Mouse (Mus musculus): Measurements from ENCODE around the gene Ahsg. TPM values are rescaled to one million over a fixed set of nuclear protein-coding genes. Genes with fewer than 3 reads are reported as not detected.

The Ahsg gene
- polyA plus RNA-seq, 1 experiment from 2014 or later: 4.6 TPM

DNA sequence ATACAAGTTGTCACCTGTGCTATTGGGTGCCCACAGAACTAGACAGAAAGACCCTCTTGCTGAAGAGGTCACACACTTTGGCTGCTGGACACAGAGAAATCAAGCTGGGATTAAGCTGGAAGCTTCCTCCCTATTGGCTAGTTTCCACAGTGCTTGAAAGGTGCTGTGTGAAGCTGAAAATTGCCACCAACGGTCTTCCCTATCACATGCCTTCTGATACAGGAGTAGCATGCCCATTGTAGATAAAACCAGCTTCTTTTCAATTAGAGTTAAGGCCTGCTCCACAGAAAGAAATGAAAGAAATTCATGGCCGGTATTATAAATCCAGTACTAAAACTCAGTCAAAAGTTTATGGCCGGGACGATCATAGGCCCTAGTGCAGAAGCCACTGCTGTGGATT, 38.4 kb upstream of the Ahsg start:
- H3K4me1 ChIP-seq (ENCODE audit: control insufficient read depth in 2 of 2, insufficient read depth in 2 of 2, low read length in 2 of 2): peaks cover 2 to 4% of the 10 kb centered on the region in 2 experiments; a peak in 2 of 4 replicates
- H3K27ac ChIP-seq (replicated peaks in 1 of 2; ENCODE audit: control insufficient read depth in 1 of 2, insufficient read depth in 1 of 2, low read depth in 2 of 2, low read length in 2 of 2): no peak overlapping the region
- H3K9me3 ChIP-seq (ENCODE audit: control insufficient read depth, low read length): no peaks in the 10 kb centered on the region
- no peaks in the 10 kb centered on the region for H3K27me3 ChIP-seq (ENCODE audit: control insufficient read depth, insufficient read depth, low read length)
- no peak overlapping the region for H3K4me2 ChIP-seq (ENCODE audit: low read length)
- ATAC-seq (ENCODE audit: insufficient number of reproducible peaks, insufficient read depth, low FRiP score, low read depth): no peak
- WGBS: 88% methylated on average over 4 of the region's 4 CpGs
- no peak overlapping the region for H3K4me3 ChIP-seq (ENCODE audit: control insufficient read depth in 1 of 2, insufficient read depth in 1 of 2, low read depth in 1 of 2, low read length in 2 of 2)
- H3K9ac ChIP-seq (ENCODE audit: low read length): no peak overlapping the region
- H3K36me3 ChIP-seq (ENCODE audit: control insufficient read depth, insufficient read depth, low read length): no peaks in the 10 kb centered on the region; the same call in none of the 2 replicates

DNA sequence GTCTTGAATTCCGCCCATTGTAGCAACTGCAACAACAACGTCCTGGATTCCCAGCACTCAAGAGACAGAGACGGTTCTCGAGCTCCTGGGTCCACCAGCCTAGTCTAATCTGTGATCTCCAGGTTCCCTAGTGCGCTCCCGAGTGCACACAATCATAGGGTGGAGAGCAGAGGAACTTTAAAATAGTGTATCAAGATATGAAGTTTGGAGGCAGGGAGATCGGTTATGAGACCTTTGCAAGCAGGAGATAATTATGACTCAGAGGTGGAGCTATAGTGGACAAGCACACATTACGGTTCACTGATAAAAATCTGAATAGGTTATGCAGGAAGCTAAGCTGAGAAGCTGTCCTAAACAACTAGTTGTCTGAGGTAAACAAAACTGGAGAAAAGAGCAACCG, 34.3 kb upstream of the Ahsg start:
- H3K36me3 ChIP-seq (ENCODE audit: control insufficient read depth, insufficient read depth, low read length): peaks cover 6% of the 10 kb centered on the region
- peak overlapping the region; percentile 93 for H3K4me2 ChIP-seq (ENCODE audit: low read length)
- no peaks in the 10 kb centered on the region for H3K27me3 ChIP-seq (ENCODE audit: control insufficient read depth, insufficient read depth, low read length)
- H3K27ac ChIP-seq (replicated peaks in 1 of 2; ENCODE audit: control insufficient read depth in 1 of 2, insufficient read depth in 1 of 2, low read depth in 2 of 2, low read length in 2 of 2): peak overlapping the region; percentile 86 to 90; a peak in 3 of 4 replicates
- WGBS: 7% methylated on average over 9 of the region's 9 CpGs
- H3K9me3 ChIP-seq (ENCODE audit: control insufficient read depth, low read length): no peaks in the 10 kb centered on the region
- H3K4me3 ChIP-seq (ENCODE audit: control insufficient read depth in 1 of 2, insufficient read depth in 1 of 2, low read depth in 1 of 2, low read length in 2 of 2): peak overlapping the region; percentile 93 to 100
- peaks cover 6 to 12% of the 10 kb centered on the region in 2 experiments for H3K4me1 ChIP-seq (ENCODE audit: control insufficient read depth in 2 of 2, insufficient read depth in 2 of 2, low read length in 2 of 2)
- peak overlapping the region; percentile 83 for H3K9ac ChIP-seq (ENCODE audit: low read length)
- no peak for ATAC-seq (ENCODE audit: insufficient number of reproducible peaks, insufficient read depth, low FRiP score, low read depth)

DNA sequence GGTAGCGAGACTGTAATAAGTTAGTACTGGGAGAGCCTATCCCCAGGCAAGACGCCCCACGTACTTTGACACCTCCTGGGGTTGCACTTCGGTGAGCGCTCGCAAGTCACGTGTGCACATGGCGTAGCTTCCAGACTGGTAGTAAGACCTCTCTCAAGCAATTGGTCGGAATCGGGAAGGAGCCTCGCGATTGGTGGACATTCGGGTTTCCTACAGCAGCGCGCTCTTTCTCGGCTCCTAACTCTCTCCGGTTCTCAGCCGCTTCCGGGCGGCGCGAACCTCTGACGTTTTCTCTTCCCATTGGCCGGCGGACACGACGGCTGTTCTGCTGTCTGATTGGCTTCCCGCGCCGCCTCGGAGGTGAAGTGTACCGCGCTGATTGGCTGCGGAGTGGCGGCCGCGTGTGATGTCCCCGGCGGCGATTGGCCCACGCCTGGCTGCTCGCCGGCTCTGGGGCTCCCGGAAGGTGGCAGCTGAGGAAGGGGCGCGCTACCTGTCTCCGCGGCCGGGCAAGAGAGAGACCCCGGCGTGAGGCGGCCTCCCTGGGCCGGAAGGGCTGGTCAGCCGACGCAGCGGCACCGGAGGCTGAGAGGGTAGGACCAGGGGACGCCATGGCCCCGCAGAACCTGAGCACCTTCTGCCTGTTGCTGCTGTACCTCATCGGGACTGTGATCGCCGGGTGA, 33.5 kb upstream of the Ahsg start, which contains the start of the genes Tbccd1 and Dnajb11:
Gene Tbccd1 (minus strand): TSS at position 239 of the 683 bp plus-strand sequence.
Gene Dnajb11 (plus strand): TSS at position 415 of the 683 bp plus-strand sequence.
- Histone ChIP-seq H3K27ac (replicated peaks in 1 of 2; ENCODE audit: control insufficient read depth in 1 of 2, insufficient read depth in 1 of 2, low read depth in 2 of 2, low read length in 2 of 2) (peak within 1 kb of the TSS; percentile 86 to 90), H3K4me3 (ENCODE audit: control insufficient read depth in 1 of 2, insufficient read depth in 1 of 2, low read depth in 1 of 2, low read length in 2 of 2) (peak within 1 kb of the TSS; percentile 95 to 100), H3K4me1 (ENCODE audit: control insufficient read depth in 2 of 2, insufficient read depth in 2 of 2, low read length in 2 of 2) (peaks cover 6 to 12% of the 10 kb centered on the region in 2 experiments), H3K36me3 (ENCODE audit: control insufficient read depth, insufficient read depth, low read length) (peaks cover 12% of the 10 kb centered on the region), H3K9ac (ENCODE audit: low read length) (peak within 1 kb of the TSS; percentile 94), H3K9me3 (ENCODE audit: control insufficient read depth, low read length) (no peaks in the 10 kb centered on the region), H3K4me2 (ENCODE audit: low read length) (peak within 1 kb of the TSS; percentile 93), H3K27me3 (ENCODE audit: control insufficient read depth, insufficient read depth, low read length) (no peaks in the 10 kb centered on the region)
- peak; percentile 98 for ATAC-seq (ENCODE audit: insufficient number of reproducible peaks, insufficient read depth, low FRiP score, low read depth)
- under 1% methylated on average over 62 of the region's 62 CpGs for WGBS

DNA sequence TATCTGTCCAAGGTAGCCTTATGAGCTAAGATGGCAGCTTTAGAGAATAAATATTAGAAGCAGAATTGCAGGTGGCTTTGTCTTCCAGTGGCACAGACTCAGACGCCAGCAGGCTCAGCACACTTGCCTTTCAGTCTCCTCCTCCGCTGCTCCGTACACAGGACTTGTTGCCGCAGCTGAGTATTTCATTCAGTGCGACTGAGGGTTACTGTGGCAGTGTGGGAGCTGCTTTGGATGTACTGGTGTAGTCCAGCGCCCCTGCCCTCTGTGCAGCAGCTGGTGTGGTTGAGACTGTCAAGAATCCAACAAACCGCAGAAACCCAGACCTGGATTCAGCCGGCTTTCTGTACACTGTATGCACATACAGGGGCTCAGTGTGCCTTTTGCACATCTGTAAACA, 18.7 kb upstream of the Ahsg start:
- Histone ChIP-seq H3K4me1 (ENCODE audit: control insufficient read depth in 2 of 2, insufficient read depth in 2 of 2, low read length in 2 of 2) (no peaks in the 10 kb centered on the region), H3K36me3 (ENCODE audit: control insufficient read depth, insufficient read depth, low read length) (peaks cover 66% of the 10 kb centered on the region), H3K4me2 (ENCODE audit: low read length) (no peak overlapping the region), H3K4me3 (ENCODE audit: control insufficient read depth in 1 of 2, insufficient read depth in 1 of 2, low read depth in 1 of 2, low read length in 2 of 2) (no peak overlapping the region), H3K27ac (replicated peaks in 1 of 2; ENCODE audit: control insufficient read depth in 1 of 2, insufficient read depth in 1 of 2, low read depth in 2 of 2, low read length in 2 of 2) (no peak overlapping the region), H3K9ac (ENCODE audit: low read length) (no peak overlapping the region), H3K9me3 (ENCODE audit: control insufficient read depth, low read length) (no peaks in the 10 kb centered on the region), H3K27me3 (ENCODE audit: control insufficient read depth, insufficient read depth, low read length) (no peaks in the 10 kb centered on the region)
- ATAC-seq (ENCODE audit: insufficient number of reproducible peaks, insufficient read depth, low FRiP score, low read depth): no peak
- 97% methylated on average over 8 of the region's 8 CpGs for WGBS

DNA sequence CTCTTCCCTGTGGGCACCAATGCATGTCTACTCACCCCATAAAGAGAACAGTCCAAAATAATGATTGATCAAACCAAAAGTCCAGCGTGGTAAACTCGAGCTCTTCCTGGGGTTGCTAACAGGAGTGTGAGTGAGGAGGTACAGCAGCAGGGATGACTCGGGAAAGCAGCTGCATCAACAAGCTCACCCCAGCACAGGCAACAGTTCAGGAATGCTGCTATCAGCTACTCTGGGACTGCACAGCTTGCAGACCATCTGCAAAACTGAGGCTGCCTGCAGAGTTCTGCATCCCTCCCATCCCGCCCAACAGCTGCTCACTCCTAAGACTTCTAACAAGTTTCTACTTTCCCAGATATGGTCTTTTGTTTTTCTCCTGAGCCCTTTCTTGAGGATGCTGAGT, 17.7 kb upstream of the Ahsg start:
- no peaks in the 10 kb centered on the region for H3K9me3 ChIP-seq (ENCODE audit: control insufficient read depth, low read length)
- no peaks in the 10 kb centered on the region for H3K4me1 ChIP-seq (ENCODE audit: control insufficient read depth in 2 of 2, insufficient read depth in 2 of 2, low read length in 2 of 2)
- peaks cover 3% of the 10 kb centered on the region; the same call in 1 of the 2 replicates for H3K27me3 ChIP-seq (ENCODE audit: control insufficient read depth, insufficient read depth, low read length)
- no peak for ATAC-seq (ENCODE audit: insufficient number of reproducible peaks, insufficient read depth, low FRiP score, low read depth)
- no peak overlapping the region for H3K4me2 ChIP-seq (ENCODE audit: low read length)
- H3K9ac ChIP-seq (ENCODE audit: low read length): no peak overlapping the region
- no peak overlapping the region for H3K27ac ChIP-seq (replicated peaks in 1 of 2; ENCODE audit: control insufficient read depth in 1 of 2, insufficient read depth in 1 of 2, low read depth in 2 of 2, low read length in 2 of 2)
- H3K36me3 ChIP-seq (ENCODE audit: control insufficient read depth, insufficient read depth, low read length): peaks cover 56% of the 10 kb centered on the region
- 53% methylated on average over 4 of the region's 4 CpGs for WGBS
- no peak overlapping the region for H3K4me3 ChIP-seq (ENCODE audit: control insufficient read depth in 1 of 2, insufficient read depth in 1 of 2, low read depth in 1 of 2, low read length in 2 of 2)

DNA sequence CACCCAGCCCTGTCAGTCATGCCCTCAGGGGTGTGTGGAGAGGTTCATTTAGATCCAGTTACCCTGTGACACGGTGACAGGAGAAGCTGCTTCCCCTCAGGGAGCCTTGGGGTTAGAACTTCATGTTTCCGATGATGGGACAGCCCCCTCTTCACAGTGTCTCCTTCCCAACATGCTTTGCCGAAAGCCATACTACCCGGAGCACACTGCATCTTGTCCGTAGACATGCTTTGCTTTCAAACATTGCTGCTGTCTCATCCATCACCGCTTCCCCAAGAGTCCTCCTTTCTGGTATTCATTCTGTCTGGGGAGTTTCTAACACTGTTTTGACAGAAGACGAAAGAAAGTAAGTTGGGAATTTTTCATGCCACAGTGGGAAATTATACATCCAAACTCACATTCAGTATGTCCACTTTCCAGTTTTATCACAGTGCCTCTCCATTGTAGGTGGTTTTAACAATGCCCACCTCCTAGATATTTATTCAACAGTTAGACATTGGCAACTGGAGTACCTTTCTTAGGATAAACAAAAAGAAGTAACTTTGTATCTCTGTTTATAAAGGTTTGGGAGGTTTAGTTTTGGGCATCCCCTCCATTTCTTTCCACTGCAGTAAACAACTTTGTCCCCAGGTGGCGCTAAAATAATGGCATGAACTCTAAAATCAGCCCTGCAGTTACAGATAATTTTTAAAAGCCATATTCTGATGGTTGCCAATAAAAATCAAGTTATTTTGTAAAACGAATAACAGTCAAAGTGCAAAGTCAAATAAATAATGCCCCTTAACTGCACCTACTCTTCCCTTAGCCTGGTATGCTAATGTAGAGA, 14.6 kb upstream of the Ahsg start:
- H3K4me2 ChIP-seq (ENCODE audit: low read length): no peak overlapping the region
- H3K27me3 ChIP-seq (ENCODE audit: control insufficient read depth, insufficient read depth, low read length): peaks cover 3% of the 10 kb centered on the region; the same call in 1 of the 2 replicates
- H3K9me3 ChIP-seq (ENCODE audit: control insufficient read depth, low read length): no peaks in the 10 kb centered on the region
- no peak for ATAC-seq (ENCODE audit: insufficient number of reproducible peaks, insufficient read depth, low FRiP score, low read depth)
- H3K4me1 ChIP-seq (ENCODE audit: control insufficient read depth in 2 of 2, insufficient read depth in 2 of 2, low read length in 2 of 2): peaks cover 0 to 4% of the 10 kb centered on the region in 2 experiments; a peak in 2 of 4 replicates
- H3K4me3 ChIP-seq (ENCODE audit: control insufficient read depth in 1 of 2, insufficient read depth in 1 of 2, low read depth in 1 of 2, low read length in 2 of 2): no peak overlapping the region
- H3K27ac ChIP-seq (replicated peaks in 1 of 2; ENCODE audit: control insufficient read depth in 1 of 2, insufficient read depth in 1 of 2, low read depth in 2 of 2, low read length in 2 of 2): no peak overlapping the region
- H3K9ac ChIP-seq (ENCODE audit: low read length): no peak overlapping the region
- 44% methylated on average over 9 of the region's 9 CpGs for WGBS
- H3K36me3 ChIP-seq (ENCODE audit: control insufficient read depth, insufficient read depth, low read length): peaks cover 25% of the 10 kb centered on the region

DNA sequence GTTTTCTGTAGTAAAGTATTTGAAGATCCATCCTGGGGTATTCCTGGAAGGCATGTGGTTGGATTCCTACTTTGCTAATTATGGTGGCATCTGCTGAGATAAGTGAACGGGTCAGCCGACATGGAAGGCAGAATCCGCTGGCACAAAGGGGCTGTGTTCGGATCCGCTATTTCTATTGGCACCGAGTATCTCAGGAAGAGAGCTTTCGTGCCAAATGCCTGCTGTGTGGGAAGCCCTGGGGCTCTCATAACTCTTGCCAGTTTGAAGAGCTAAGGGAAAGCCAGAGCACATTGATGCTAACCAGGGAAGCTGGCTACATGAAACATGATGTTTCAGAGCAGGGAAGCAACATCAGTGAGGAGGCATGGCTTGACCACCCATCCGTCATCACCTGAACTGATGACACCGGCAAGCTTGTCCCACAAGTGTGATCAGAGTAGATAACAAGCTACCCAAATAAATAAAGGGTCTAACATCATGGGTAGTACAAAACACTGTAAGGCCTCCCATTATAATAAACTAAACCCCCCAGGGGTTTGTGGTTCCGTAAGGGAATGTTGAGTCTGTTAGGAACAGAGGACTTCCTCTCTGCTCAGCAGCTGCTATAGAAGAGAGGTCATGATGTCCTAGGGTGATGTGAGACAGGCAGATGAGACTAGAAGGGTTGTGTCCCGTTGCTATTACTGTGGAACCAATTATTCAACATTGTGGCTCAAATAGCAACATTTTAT, 13.3 kb upstream of the Ahsg start:
- no peak overlapping the region for H3K9ac ChIP-seq (ENCODE audit: low read length)
- peaks cover 11% of the 10 kb centered on the region for H3K36me3 ChIP-seq (ENCODE audit: control insufficient read depth, insufficient read depth, low read length)
- peaks cover 0 to 6% of the 10 kb centered on the region in 2 experiments; a peak in 2 of 4 replicates for H3K4me1 ChIP-seq (ENCODE audit: control insufficient read depth in 2 of 2, insufficient read depth in 2 of 2, low read length in 2 of 2)
- H3K27ac ChIP-seq (replicated peaks in 1 of 2; ENCODE audit: control insufficient read depth in 1 of 2, insufficient read depth in 1 of 2, low read depth in 2 of 2, low read length in 2 of 2): no peak overlapping the region
- no peaks in the 10 kb centered on the region for H3K9me3 ChIP-seq (ENCODE audit: control insufficient read depth, low read length)
- 65% methylated on average over 11 of the region's 11 CpGs for WGBS
- H3K4me2 ChIP-seq (ENCODE audit: low read length): no peak overlapping the region
- H3K4me3 ChIP-seq (ENCODE audit: control insufficient read depth in 1 of 2, insufficient read depth in 1 of 2, low read depth in 1 of 2, low read length in 2 of 2): no peak overlapping the region
- H3K27me3 ChIP-seq (ENCODE audit: control insufficient read depth, insufficient read depth, low read length): peaks cover 3% of the 10 kb centered on the region; the same call in 1 of the 2 replicates
- no peak for ATAC-seq (ENCODE audit: insufficient number of reproducible peaks, insufficient read depth, low FRiP score, low read depth)
